ENCODE assay signal across 14 mouse cellular contexts in genomic region chr10:37148016-37148415, GRCm38 (mm10).
"Had no signal": no experiment of that assay in that cellular context is flagged by ENCODE, and none has a peak within 500 bp of the region (broad histone marks: within the 10 kb centered on the region; RNA-seq: fewer than 3 reads in every experiment).

No protein-coding gene starts in this region.

- H3K36me3 ChIP-seq: intestine, embryonic 15.5 days; limb, embryonic 10.5 days; liver, embryonic 12.5 days; lung, embryonic 15.5 days; midbrain, embryonic 15.5 days; neural tube, embryonic 13.5 days had no signal

- H3K9ac ChIP-seq: intestine, embryonic 15.5 days; liver, embryonic 12.5 days; lung, embryonic 15.5 days; midbrain, embryonic 15.5 days; neural tube, embryonic 13.5 days had no signal

- H3K27ac ChIP-seq: intestine, embryonic 15.5 days; left cerebral cortex, adult 2 months; limb, embryonic 10.5 days; liver, embryonic 12.5 days; lung, embryonic 15.5 days; macrophage; midbrain, embryonic 15.5 days; neural tube, embryonic 13.5 days had no signal

- H3K27me3 ChIP-seq: intestine, embryonic 15.5 days; liver, embryonic 12.5 days; lung, embryonic 15.5 days; midbrain, embryonic 15.5 days; neural tube, embryonic 13.5 days had no signal

- H3K4me2 ChIP-seq: intestine, embryonic 15.5 days; liver, embryonic 12.5 days; lung, embryonic 15.5 days; midbrain, embryonic 11.5 days; midbrain, embryonic 15.5 days; neural tube, embryonic 13.5 days had no signal

- H3K9me3 ChIP-seq: intestine, embryonic 15.5 days; limb, embryonic 10.5 days; liver, embryonic 12.5 days; lung, embryonic 15.5 days; megakaryocyte, embryonic 14.5 days; midbrain, embryonic 15.5 days; neural tube, embryonic 13.5 days had no signal

- H3K4me3 ChIP-seq: intestine, embryonic 15.5 days; left cerebral cortex, adult 2 months; limb, embryonic 10.5 days; liver, embryonic 12.5 days; lung, embryonic 15.5 days; megakaryocyte, embryonic 14.5 days; midbrain, embryonic 15.5 days; neural tube, embryonic 13.5 days had no signal

- DNase-seq: kidney, adult 8-10 months; kidney, postnatal 10 days; lung, postnatal 14 days; retina, postnatal 1 day had no signal

- H3K4me1 ChIP-seq: intestine, embryonic 15.5 days; limb, embryonic 10.5 days; liver, embryonic 12.5 days; lung, embryonic 15.5 days; megakaryocyte, embryonic 14.5 days; midbrain, embryonic 15.5 days; neural tube, embryonic 13.5 days had no signal

- ATAC-seq: intestine, embryonic 15.5 days; liver, embryonic 12.5 days; midbrain, embryonic 15.5 days had no signal
